Mouse (Mus musculus): ENCODE results near the gene Vkorc1l1. TPM values are rescaled to one million over a fixed set of nuclear protein-coding genes. Genes with fewer than 3 reads are reported as not detected.

Gene Vkorc1l1
- polyA plus RNA-seq, 1 experiment from 2014 or later, result 19.2 TPM

Other genes starting within 250 kb of the Vkorc1l1 start
- gene Sept14, start 233.5 kb upstream of the Vkorc1l1 start, polyA plus RNA-seq (2015; fragmentation: Nextera tagmentation; extraction: Ambion mirVana), result not detected in 2 replicates
- gene Mrps17, start 226.5 kb upstream of the Vkorc1l1 start, polyA plus RNA-seq (2015; fragmentation: Nextera tagmentation; extraction: Ambion mirVana), result 200 and 203 TPM in 2 replicates
- 77.2 and 91.7 TPM in 2 replicates for gene Nipsnap2, start 216.9 kb upstream of the Vkorc1l1 start, polyA plus RNA-seq (2015; fragmentation: Nextera tagmentation; extraction: Ambion mirVana)
- 83.5 and 85.9 TPM in 2 replicates for gene Psph, start 154.5 kb upstream of the Vkorc1l1 start, polyA plus RNA-seq (2015; fragmentation: Nextera tagmentation; extraction: Ambion mirVana)
- 30.1 and 33.5 TPM in 2 replicates for gene Sumf2, start 95.0 kb upstream of the Vkorc1l1 start, polyA plus RNA-seq (2015; fragmentation: Nextera tagmentation; extraction: Ambion mirVana)
- gene Chchd2, start 54.5 kb upstream of the Vkorc1l1 start, polyA plus RNA-seq (2015; fragmentation: Nextera tagmentation; extraction: Ambion mirVana), result 906 and 1,002 TPM in 2 replicates
- gene Zbed5, start 46.2 kb upstream of the Vkorc1l1 start, polyA plus RNA-seq (2015; fragmentation: Nextera tagmentation; extraction: Ambion mirVana), result 1.9 and 2.6 TPM in 2 replicates
- gene Phkg1, start 43.4 kb upstream of the Vkorc1l1 start, polyA plus RNA-seq (2015; fragmentation: Nextera tagmentation; extraction: Ambion mirVana), result 0.08 and 0.14 TPM in 2 replicates
- 2.2 TPM in 2 replicates for gene Nupr1l, start 33.4 kb upstream of the Vkorc1l1 start, polyA plus RNA-seq (2015; fragmentation: Nextera tagmentation; extraction: Ambion mirVana)
- gene Gusb, start 61.1 kb downstream of the Vkorc1l1 start, polyA plus RNA-seq (2015; fragmentation: Nextera tagmentation; extraction: Ambion mirVana), result 59.3 and 61.2 TPM in 2 replicates
- 32.2 and 37.8 TPM in 2 replicates for gene Asl, start 87.3 kb downstream of the Vkorc1l1 start, polyA plus RNA-seq (2015; fragmentation: Nextera tagmentation; extraction: Ambion mirVana)
- gene Crcp, start 87.3 kb downstream of the Vkorc1l1 start, polyA plus RNA-seq (2015; fragmentation: Nextera tagmentation; extraction: Ambion mirVana), result 49.7 and 50.4 TPM in 2 replicates
- 25.7 and 27.0 TPM in 2 replicates for gene Tpst1, start 131.4 kb downstream of the Vkorc1l1 start, polyA plus RNA-seq (2015; fragmentation: Nextera tagmentation; extraction: Ambion mirVana)
- gene Kctd7, start 202.9 kb downstream of the Vkorc1l1 start, polyA plus RNA-seq (2015; fragmentation: Nextera tagmentation; extraction: Ambion mirVana), result 4.2 TPM in 2 replicates
- gene Rabgef1, start 229.8 kb downstream of the Vkorc1l1 start, polyA plus RNA-seq (2015; fragmentation: Nextera tagmentation; extraction: Ambion mirVana), result 20.7 and 20.8 TPM in 2 replicates